Mouse (Mus musculus) bone marrow, adult 2 months (tissue): ENCODE data around the gene Mycbpap.

ENCODE experiments used
- CTCF ChIP-seq: fragments of 200-500 bp; IDR thresholded peaks from 2 replicates; pipeline ENCODE4 v1.5.1; 2011; ENCODE audit warnings: low read length, control low read depth; ENCODE audit not compliant: control insufficient read depth, insufficient read depth
- POLR2A ChIP-seq: fragments of 200-500 bp; IDR thresholded peaks from 2 replicates; pipeline ENCODE4 v1.6.1; 2011; ENCODE audit warnings: low read depth, mild to moderate bottlenecking, control low read depth, low read length, borderline replicate concordance; ENCODE audit not compliant: control insufficient read depth

- no peak for TF ChIP-seq CTCF
- no peak for TF ChIP-seq POLR2A
These were observed 51.2 kb downstream of the Mycbpap start for GRCm38 (mm10) chr11:94470391-94470790.
